Mouse (Mus musculus) ES-E14 (cell line): ENCODE measurements around the gene Cdc6. TPM values are rescaled to one million over a fixed set of nuclear protein-coding genes. Genes with fewer than 3 reads are reported as not detected.

Source experiments
- DNase-seq: peaks from one replicate; pipeline ENCODE4 v3.0.0-alpha.2; 2013; ENCODE audit warnings: low read depth, low spot score
- H3K27ac ChIP-seq: 2 replicates; pipeline ENCODE4 v1.5.1; 2012; ENCODE audit warnings: low read depth, mild to moderate bottlenecking, low read length, moderate library complexity, mixed read lengths; ENCODE audit not compliant: poor library complexity, insufficient read depth, severe bottlenecking
- H3K36me3 ChIP-seq: 2 replicates; pipeline ENCODE4 v1.6.1; 2012; ENCODE audit warnings: mild to moderate bottlenecking, low read length, moderate library complexity, mixed read lengths; ENCODE audit not compliant: control insufficient read depth, poor library complexity, insufficient read depth, severe bottlenecking
- H3K4me1 ChIP-seq, 2 experiments: fragments of 150-350 bp in 1 of 2; sonication (generic) in 1 of 2; 2 replicates each; pipeline ENCODE4 v1.6.1; 2012; ENCODE audit warnings: low read length in 2 of 2, mild to moderate bottlenecking in 1 of 2, mixed read lengths in 1 of 2; ENCODE audit not compliant: control insufficient read depth in 2 of 2, insufficient read depth in 2 of 2, poor library complexity in 1 of 2
- H3K4me3 ChIP-seq, 2 experiments: fragments of 150-350 bp in 1 of 2; sonication (generic) in 1 of 2; 2 replicates each; pipeline ENCODE4 v1.5.1; 2012; ENCODE audit warnings: low read length in 2 of 2, low read depth in 1 of 2, mild to moderate bottlenecking in 1 of 2, mixed read lengths in 1 of 2; ENCODE audit not compliant: insufficient read depth in 1 of 2, poor library complexity in 1 of 2, severe bottlenecking in 1 of 2
- H3K9ac ChIP-seq: 2 replicates; pipeline ENCODE4 v1.6.1; 2012; ENCODE audit warnings: low read depth, mild to moderate bottlenecking, low read length, mixed read lengths; ENCODE audit not compliant: poor library complexity, insufficient read depth, severe bottlenecking
- H3K9me3 ChIP-seq: fragments of 150-350 bp; sonication (generic); 2 replicates; pipeline ENCODE4 v1.6.1; 2012; ENCODE audit warnings: low read depth, mild to moderate bottlenecking, low read length; ENCODE audit not compliant: control insufficient read depth, insufficient read depth
- CHD2 ChIP-seq: IDR thresholded peaks from 2 replicates; pipeline ENCODE4 v1.6.1; 2014; ENCODE audit warnings: mild to moderate bottlenecking, low read depth, low read length, inconsistent platforms
- HCFC1 ChIP-seq: IDR thresholded peaks from 2 replicates; pipeline ENCODE4 v1.6.1; 2012; ENCODE audit warnings: low read length, inconsistent platforms, borderline replicate concordance; ENCODE audit not compliant: insufficient read depth
- MAFK ChIP-seq: IDR thresholded peaks from 2 replicates; pipeline ENCODE4 v1.6.1; 2014; ENCODE audit warnings: mild to moderate bottlenecking, low read depth, low read length, inconsistent platforms; ENCODE audit not compliant: insufficient read depth
- ZC3H11A ChIP-seq: IDR thresholded peaks from 2 replicates; pipeline ENCODE4 v1.6.1; 2012; ENCODE audit warnings: low read depth, mild to moderate bottlenecking, inconsistent platforms, low read length, borderline replicate concordance
- ZNF384 ChIP-seq: IDR thresholded peaks from 2 replicates; pipeline ENCODE4 v1.6.1; 2012; ENCODE audit warnings: low read depth, low read length, inconsistent platforms
- in situ Hi-C, 2 experiments: fragments of 600-800 bp; cut with MboI; formaldehyde crosslinking; loops; one replicate each; pipeline ENCODE4 v1.15.1; 2025; ENCODE audit warnings: low sequenced_read_pairs in 2 of 2, inconsistent platforms in 1 of 2; ENCODE audit not compliant: unreplicated experiment in 2 of 2
- total RNA-seq: library from RNA; depleted of rRNA; stranded (reverse); fragments of 300-350 nt; gene quantifications from 2 replicates; pipeline ENCODE4 v1.2.3, GENCODE M21; 2012

Cdc6 gene
- total RNA-seq, 1 experiment: 51.3 TPM

DNA sequence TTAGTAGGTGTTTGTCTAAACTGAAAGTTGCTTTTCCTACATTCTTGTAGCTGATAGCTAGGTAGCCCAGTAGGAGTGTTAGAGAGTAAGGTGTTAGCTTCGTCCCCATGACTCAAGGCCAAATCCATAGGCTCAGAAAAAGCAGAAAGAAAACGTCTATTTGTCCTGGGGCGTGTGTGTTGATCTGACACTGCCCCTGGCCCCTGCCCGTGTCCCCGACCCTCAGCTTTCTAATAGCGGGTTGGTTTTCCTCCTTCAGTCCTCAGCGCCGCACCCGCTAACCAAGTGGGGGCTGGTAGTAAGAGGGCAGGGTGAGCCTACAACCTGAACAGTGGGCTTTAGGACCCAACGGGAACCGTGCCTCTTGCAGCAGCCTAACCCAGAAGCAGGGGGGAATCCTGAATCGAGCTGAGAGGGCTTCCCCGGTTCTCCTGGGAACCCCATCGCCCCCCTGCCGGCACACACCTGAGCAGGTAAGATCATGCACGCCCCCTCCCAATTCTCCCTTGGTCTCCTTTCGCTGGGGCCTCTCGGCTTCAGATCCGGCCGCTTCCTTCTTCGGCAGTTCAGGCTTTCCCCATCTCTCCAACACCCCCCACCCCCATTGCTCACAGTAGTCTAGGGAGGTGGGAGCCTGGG lies 20.0 kb downstream of the Cdc6 start, which contains the start of gene Rara:
Gene Rara (plus strand): TSS at position 381 of the 639 bp plus-strand sequence.
- TF ChIP-seq ZNF384 (no peak), HCFC1 (no peak), ZC3H11A (no peak), MAFK (no peak), CHD2 (no peak)
- no peak within 1 kb of the TSS for H3K27ac ChIP-seq
- peaks cover 13 to 52% of the 10 kb centered on the region in 2 experiments for H3K4me1 ChIP-seq
- DNase-seq: no peak
- peaks cover 7% of the 10 kb centered on the region for H3K36me3 ChIP-seq
- peak within 1 kb of the TSS; percentile 49 for H3K9ac ChIP-seq
- in situ Hi-C loops: loop anchor here in 1 of 2 experiments (5.0 kb wide), 1 partner anchor 45 kb away; no protein-coding TSS in a partner anchor
- H3K9me3 ChIP-seq: no peaks in the 10 kb centered on the region
- H3K4me3 ChIP-seq: peak within 1 kb of the TSS; percentile 54 to 56; a peak in 3 of 4 replicates

DNA sequence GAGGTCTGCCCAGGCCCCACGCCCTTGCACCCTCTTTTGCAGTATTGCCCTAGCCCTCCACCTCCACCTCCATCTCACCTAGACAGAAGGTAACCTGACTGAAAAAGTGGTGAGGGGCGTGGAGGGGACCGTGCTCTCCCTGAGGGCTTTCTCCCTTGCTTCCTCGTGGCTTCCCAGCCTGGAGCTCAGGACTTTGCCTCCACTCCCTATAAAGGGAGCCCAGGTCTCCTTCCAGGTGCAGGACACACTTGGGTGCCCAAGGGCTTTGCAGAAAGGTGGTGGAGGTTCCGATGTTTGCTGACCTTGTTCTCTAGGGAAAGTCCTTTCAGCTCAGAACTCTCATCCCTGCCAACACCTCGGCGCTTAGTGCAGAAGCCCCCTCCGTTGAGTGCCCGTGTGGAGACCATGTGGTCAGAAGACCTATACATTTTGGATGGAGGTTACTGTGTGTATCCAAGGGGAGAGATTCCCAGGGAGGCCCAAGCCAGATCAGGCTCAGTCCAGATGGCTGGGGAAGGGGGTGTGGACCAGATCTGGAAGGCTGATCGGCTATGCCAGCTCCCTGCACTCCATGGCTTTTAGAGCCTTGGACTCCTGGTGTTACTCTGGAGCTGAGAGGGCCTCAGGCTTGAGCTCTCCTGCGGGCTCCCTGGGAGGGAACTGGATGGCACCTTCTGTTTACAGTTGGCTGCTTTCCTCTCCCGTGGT lies 20.7 kb downstream of the Cdc6 start:
- in situ Hi-C loops: loop anchor here in 1 of 2 experiments (5.0 kb wide), 1 partner anchor 44 kb away; no protein-coding TSS in a partner anchor
- no peaks in the 10 kb centered on the region for H3K9me3 ChIP-seq
- peaks cover 13 to 54% of the 10 kb centered on the region in 2 experiments for H3K4me1 ChIP-seq
- no peak overlapping the region for H3K27ac ChIP-seq
- TF ChIP-seq ZC3H11A: no peak
- TF ChIP-seq MAFK: no peak
- TF ChIP-seq ZNF384: no peak
- peak overlapping the region; percentile 54 to 56; a peak in 3 of 4 replicates for H3K4me3 ChIP-seq
- no peak for DNase-seq
- H3K36me3 ChIP-seq: peaks cover 4% of the 10 kb centered on the region; the same call in 1 of the 2 replicates
- H3K9ac ChIP-seq: no peak overlapping the region

DNA sequence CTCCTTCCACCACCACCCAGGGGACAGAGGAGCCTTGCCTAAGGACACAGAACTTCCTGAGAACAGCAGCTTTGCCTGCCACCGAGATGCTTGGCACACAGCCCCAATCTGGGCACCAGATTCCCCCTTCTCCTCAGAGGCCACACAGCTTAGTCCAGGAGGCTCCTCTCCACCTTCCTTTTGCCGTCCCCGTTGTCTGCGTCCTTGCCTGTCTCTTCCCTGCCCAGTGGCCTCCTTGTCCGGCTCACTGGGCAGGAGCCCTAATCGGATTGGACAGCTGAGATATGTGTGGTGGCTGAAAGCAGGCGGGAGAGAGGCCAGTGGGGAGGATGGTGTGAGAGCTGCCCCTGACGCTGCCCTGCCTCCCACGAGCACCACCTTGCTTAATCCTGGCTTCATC lies 21.9 kb downstream of the Cdc6 start:
- in situ Hi-C loops: loop anchor here in 1 of 2 experiments (5.0 kb wide), 1 partner anchor 43 kb away; no protein-coding TSS in a partner anchor
- Histone ChIP-seq H3K4me3 (no peak overlapping the region), H3K9ac (no peak overlapping the region), H3K9me3 (no peaks in the 10 kb centered on the region), H3K27ac (no peak overlapping the region), H3K4me1 (peaks cover 11 to 47% of the 10 kb centered on the region in 2 experiments), H3K36me3 (no peaks in the 10 kb centered on the region)
- DNase-seq: no peak
- no peak for TF ChIP-seq ZNF384

DNA sequence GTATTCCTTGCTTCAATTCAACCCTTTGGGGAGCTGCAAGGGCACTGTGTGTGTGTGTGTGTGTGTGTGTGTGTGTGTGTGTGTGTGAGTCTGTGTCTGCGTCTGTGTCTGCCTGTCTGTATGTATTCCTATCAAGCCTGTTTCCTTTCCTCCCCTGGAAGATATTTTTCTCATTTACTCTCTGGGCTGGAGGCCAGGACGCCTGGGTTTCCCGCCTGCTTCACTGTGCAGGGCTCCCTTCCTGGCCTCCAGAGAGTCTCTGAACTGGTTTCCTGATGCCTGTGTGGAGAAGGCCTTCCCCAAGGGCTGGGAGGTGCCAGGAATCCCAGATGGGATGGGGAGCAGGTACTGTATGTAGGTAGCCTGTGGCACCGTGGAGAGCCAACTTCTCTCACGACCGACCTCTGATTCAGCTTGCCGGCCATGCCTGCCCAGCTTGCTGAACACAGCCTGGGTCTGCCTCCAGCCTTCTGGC lies 22.6 kb downstream of the Cdc6 start:
- Histone ChIP-seq H3K4me1 (peaks cover 7 to 41% of the 10 kb centered on the region in 2 experiments), H3K36me3 (no peaks in the 10 kb centered on the region), H3K4me3 (no peak overlapping the region), H3K27ac (no peak overlapping the region), H3K9me3 (no peaks in the 10 kb centered on the region), H3K9ac (no peak overlapping the region)
- no peak for DNase-seq
- in situ Hi-C loops: no loop called here
- TF ChIP-seq CHD2 (no peak), MAFK (no peak), ZNF384 (no peak), ZC3H11A (no peak), HCFC1 (no peak)
